Comparison of ENCODE assay signal across 8 mouse cellular contexts in the genomic region with DNA sequence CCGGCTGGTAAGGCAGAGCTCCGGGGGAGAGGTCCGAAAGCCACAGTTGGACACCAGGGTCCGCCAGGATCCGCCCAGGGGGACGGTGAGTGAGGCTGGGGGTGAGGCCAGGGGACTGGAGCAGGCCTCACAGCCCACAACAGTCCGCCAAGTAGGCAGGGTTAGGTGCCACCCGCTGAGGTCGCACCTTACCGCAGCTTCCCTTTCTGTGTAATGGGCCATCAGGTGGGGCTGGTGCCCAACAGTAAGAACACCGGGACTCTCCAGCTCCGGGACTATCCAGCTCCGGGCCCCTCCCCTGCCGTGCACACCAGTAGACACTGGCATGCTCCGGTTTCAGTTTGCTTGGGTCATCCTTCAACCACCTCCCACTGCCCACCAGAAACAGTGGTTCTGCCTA. TPM values are rescaled to one million over a fixed set of nuclear protein-coding genes. Genes with fewer than 3 reads are reported as not detected.
DNase-seq lines count a peak whose midpoint lies in the region; ATAC-seq lines count a peak whose summit lies in the region.

No protein-coding gene starts in this region.

- no peaks in the 10 kb centered on the region for H3K9me3 ChIP-seq in liver, embryonic 15.5 days (replicated peaks)

- peak overlapping the region; percentile 69 for H3K4me2 ChIP-seq in liver, embryonic 15.5 days

- no peak for ATAC-seq in liver, embryonic 15.5 days (ENCODE audit: insufficient read depth)

- peak overlapping the region; percentile 47 for H3K4me3 ChIP-seq in liver, embryonic 15.5 days (replicated peaks)

- H3K9ac ChIP-seq in liver, embryonic 15.5 days = no peak overlapping the region

- peak; percentile 87 for DNase-seq in heart, adult 11 months
- DNase-seq in heart, adult 18-20 months = no peak
- peak; percentile 45 for DNase-seq in thymus, postnatal 4 days
- no peak for DNase-seq in thymus, postnatal 0 days (ENCODE audit: low spot score)
- DNase-seq in retina, embryonic 14.5 days (ENCODE audit: low spot score) = no peak
- DNase-seq in frontal cortex, postnatal 36 days (ENCODE audit: low spot score in 2 of 2) = no peak
- DNase-seq in frontal cortex, postnatal 25 days (ENCODE audit: low spot score in 2 of 2) = no peak

- WGBS in liver, embryonic 15.5 days (ENCODE audit: insufficient replicate concordance) = 9% methylated on average over 15 of the region's 15 CpGs

- peaks cover 47% of the 10 kb centered on the region for H3K27me3 ChIP-seq in liver, embryonic 15.5 days

- H3K27ac ChIP-seq in liver, embryonic 15.5 days (replicated peaks) = no peak overlapping the region

- peaks cover 5% of the 10 kb centered on the region for H3K4me1 ChIP-seq in liver, embryonic 15.5 days (replicated peaks)

- H3K36me3 ChIP-seq in liver, embryonic 15.5 days (replicated peaks) = no peaks in the 10 kb centered on the region

RNA-seq across cellular contexts. Expression of gene Adam11, which starts 1.0 kb away (rescaled TPM):
- 1 to 10 TPM; 6.6 to 7.5 TPM for total RNA-seq in heart, adult 18-20 months (2021)
- polyA plus RNA-seq in thymus, postnatal 0 days (2015; fragmentation: Nextera tagmentation; extraction: Ambion mirVana) = 1.4 and 1.7 TPM in 2 replicates
- polyA plus RNA-seq in liver, embryonic 15.5 days (2015; fragmentation: Nextera tagmentation; extraction: Ambion mirVana) = 0.08 and 0.26 TPM in 2 replicates

RNA-seq across cellular contexts. Expression of gene Gjc1, which starts 57.3 kb away (rescaled TPM):
- total RNA-seq in heart, adult 18-20 months (2021) = 10 to 100 TPM; 17.2 to 18.2 TPM
- polyA plus RNA-seq in thymus, postnatal 0 days (2015; fragmentation: Nextera tagmentation; extraction: Ambion mirVana) = 4.8 TPM in 2 replicates
- 1.4 and 1.6 TPM in 2 replicates for polyA plus RNA-seq in liver, embryonic 15.5 days (2015; fragmentation: Nextera tagmentation; extraction: Ambion mirVana)

Comparison
In these comparisons a context has a peak if more than half of its experiments do, and no peak if none do; other contexts are left out.
1. DNase-seq: peak in heart, adult 11 months (single experiment) and thymus, postnatal 4 days (single experiment); none in heart, adult 18-20 months (0 of 2), thymus, postnatal 0 days (single experiment), retina, embryonic 14.5 days (single experiment), frontal cortex, postnatal 36 days (0 of 2) and frontal cortex, postnatal 25 days (0 of 2).